Mouse (Mus musculus) forebrain, embryonic 12.5 days (tissue): ENCODE results near the gene Reep6. TPM values are rescaled to one million over a fixed set of nuclear protein-coding genes. Genes with fewer than 3 reads are reported as not detected.

Source experiments
- ATAC-seq: fragments of 200-750 bp; cut with Nextera tagmentation; 2 replicates; pipeline ENCODE4 v1.8.0; 2017; ENCODE audit warnings: moderate TSS enrichment; ENCODE audit not compliant: low FRiP score
- H3K27ac ChIP-seq: fragments of 300-500 bp; sonication (generic); 2 replicates; pipeline ENCODE4 v1.5.1; 2016; ENCODE audit warnings: mild to moderate bottlenecking
- H3K27me3 ChIP-seq: fragments of 300-500 bp; sonication (generic); 2 replicates; pipeline ENCODE4 v1.6.1; 2016; ENCODE audit warnings: mild to moderate bottlenecking
- H3K36me3 ChIP-seq: fragments of 300-500 bp; sonication (generic); replicated peaks from 2 replicates; pipeline ENCODE4 v1.6.1; 2016; ENCODE audit warnings: mild to moderate bottlenecking
- H3K4me1 ChIP-seq: fragments of 300-500 bp; sonication (generic); 2 replicates; pipeline ENCODE4 v1.6.1; 2016
- H3K4me2 ChIP-seq: fragments of 300-500 bp; sonication (generic); 2 replicates; pipeline ENCODE4 v1.6.1; 2016; ENCODE audit warnings: mild to moderate bottlenecking, moderate library complexity
- H3K4me3 ChIP-seq: fragments of 300-500 bp; sonication (generic); replicated peaks from 2 replicates; pipeline ENCODE4 v1.5.1; 2016; ENCODE audit warnings: mild to moderate bottlenecking
- H3K9ac ChIP-seq: fragments of 300-500 bp; sonication (generic); 2 replicates; pipeline ENCODE4 v1.6.1; 2016; ENCODE audit warnings: mild to moderate bottlenecking
- H3K9me3 ChIP-seq: fragments of 300-500 bp; sonication (generic); 2 replicates; pipeline ENCODE4 v1.6.1; 2016
- WGBS: fragments of 180-500 bp; shearing (Covaris S2); methylation state at CpG from one replicate; pipeline ENCODE4 v1.1.7; 2016; 5-methylcytosine and 5-hydroxymethylcytosine counted together
- polyA plus RNA-seq: library from polyadenylated mRNA; unstranded; fragments of >200 nt; fragmentation: Nextera tagmentation; extraction: Ambion mirVana; gene quantifications from 2 replicates; pipeline ENCODE4 v1.2.1, GENCODE M21; 2016

The Reep6 gene
- polyA plus RNA-seq, 1 experiment from 2014 or later = 4.1 TPM

DNA sequence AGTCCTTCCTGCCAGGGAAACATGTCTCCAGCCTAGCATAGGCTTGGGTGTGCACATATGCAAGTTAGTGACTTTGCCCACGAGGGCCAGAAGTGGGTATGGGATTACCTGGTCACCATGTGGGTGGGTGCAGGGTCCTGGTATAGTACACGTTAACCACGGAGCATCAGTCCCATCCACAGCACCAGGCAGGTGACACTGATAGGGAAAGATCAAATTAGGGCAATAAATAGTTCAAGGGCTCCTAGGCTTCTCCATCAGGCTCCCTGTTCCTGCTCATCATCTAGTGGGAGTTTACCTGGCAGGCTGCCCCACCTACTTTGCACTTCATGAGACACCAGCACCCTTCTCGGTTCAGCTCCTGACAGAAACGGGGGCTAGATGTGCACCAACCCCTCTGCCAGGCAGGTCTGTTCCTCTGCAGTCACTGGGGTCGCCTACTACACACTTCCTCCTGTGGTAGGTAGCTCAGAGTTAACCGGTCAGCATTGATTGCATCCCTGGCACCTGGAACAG, 34.9 kb upstream of the Reep6 start:
- H3K9me3 ChIP-seq = no peaks in the 10 kb centered on the region
- H3K4me3 ChIP-seq = no peak overlapping the region; the same call in 1 of the 2 replicates

DNA sequence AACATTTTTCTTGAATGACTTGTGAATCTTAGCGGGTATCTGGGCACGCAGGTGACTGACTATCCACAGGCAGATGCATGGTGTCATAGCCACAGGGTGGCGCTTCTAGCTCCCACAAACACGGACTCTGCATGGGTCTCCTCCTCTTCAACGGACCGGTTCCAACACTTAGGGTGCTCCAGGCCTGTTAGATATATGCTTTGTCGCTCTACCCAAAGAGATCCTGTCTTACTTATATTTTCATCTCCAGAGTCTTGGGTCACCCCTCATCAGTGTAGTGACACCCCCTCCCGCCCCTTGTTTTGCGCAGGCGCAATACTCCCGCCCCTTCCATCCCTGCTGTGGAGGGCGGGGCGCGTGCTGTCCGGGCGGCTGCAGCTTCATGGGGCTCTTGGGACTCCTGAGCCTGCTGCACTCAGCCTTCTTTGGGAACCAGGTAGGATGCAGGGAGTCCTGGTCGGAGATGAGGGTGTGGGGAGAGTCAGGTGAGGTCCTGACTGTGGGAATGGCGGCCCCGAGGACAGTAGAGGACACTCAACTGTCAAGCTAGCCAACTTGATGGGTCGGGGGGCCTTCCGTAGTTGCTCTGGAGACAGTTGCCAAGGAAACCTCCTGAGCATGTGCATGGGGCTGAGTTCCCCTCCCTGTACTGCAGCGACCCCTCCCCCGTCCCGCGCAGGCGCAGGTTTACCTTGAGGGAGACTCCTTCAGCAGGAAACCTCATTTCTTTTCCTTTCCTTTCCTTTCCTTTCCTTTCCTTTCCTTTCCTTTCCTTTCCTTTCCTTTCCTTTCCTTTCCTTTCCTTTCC, 33.9 kb upstream of the Reep6 start, which contains the start of gene Apc2:
Gene Apc2 (plus strand): TSS at position 360 of the 808 bp plus-strand sequence.
- Histone ChIP-seq H3K9ac (peak within 1 kb of the TSS; percentile 69), H3K36me3 (peaks cover 18% of the 10 kb centered on the region), H3K4me1 (peaks cover 77% of the 10 kb centered on the region), H3K27ac (peak within 1 kb of the TSS; percentile 95), H3K27me3 (0 out of 2 replicates have a peak, but pooled peaks cover 4% of the 10 kb centered on the region), H3K4me2 (peak within 1 kb of the TSS; percentile 62), H3K4me3 (peak within 1 kb of the TSS; percentile 46), H3K9me3 (no peaks in the 10 kb centered on the region)
- peak; percentile 54 for ATAC-seq
- under 1% methylated on average over 26 of the region's 26 CpGs for WGBS

More for the DNA sequence above, 34.9 kb upstream of the Reep6 start:
- no peaks in the 10 kb centered on the region for H3K27me3 ChIP-seq
- peak overlapping the region; percentile 62; the same call in 1 of the 2 replicates for H3K4me2 ChIP-seq
- 52% methylated on average over 7 of the region's 7 CpGs for WGBS
- peak overlapping the region; percentile 13; the same call in 1 of the 2 replicates for H3K9ac ChIP-seq
- no peak for ATAC-seq
- peaks cover 18% of the 10 kb centered on the region for H3K36me3 ChIP-seq
- peak overlapping the region; percentile 95 for H3K27ac ChIP-seq
- peaks cover 67% of the 10 kb centered on the region for H3K4me1 ChIP-seq

DNA sequence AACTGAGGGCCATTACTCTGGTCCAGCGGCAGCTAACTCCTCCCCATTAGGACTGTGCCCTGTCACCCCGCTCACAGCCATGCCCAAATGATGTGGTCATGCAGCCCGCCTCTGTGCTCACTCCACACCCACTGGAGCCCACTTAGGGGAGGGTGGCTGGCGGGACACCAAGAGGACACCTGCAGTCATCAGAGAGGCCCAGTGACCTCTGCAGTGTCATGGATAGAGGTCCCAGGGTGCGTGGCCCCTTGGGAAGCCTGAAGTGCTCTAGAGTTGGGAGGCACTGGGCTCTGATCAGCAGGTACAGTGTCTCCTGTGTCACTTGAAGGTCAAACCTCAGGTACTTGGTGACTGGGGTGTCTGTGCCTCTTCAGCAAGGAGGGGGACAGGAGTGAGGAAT, 32.9 kb upstream of the Reep6 start:
- H3K4me1 ChIP-seq = peaks cover 84% of the 10 kb centered on the region
- peak overlapping the region; percentile 62 for H3K4me2 ChIP-seq
- H3K27me3 ChIP-seq = 0 out of 2 replicates have a peak, but pooled peaks cover 9% of the 10 kb centered on the region
- H3K9me3 ChIP-seq = no peaks in the 10 kb centered on the region
- no peak for ATAC-seq
- H3K4me3 ChIP-seq = peak overlapping the region; percentile 46
- WGBS = 80% methylated on average over 5 of the region's 5 CpGs
- H3K9ac ChIP-seq = peak overlapping the region; percentile 69
- H3K36me3 ChIP-seq = peaks cover 20% of the 10 kb centered on the region
- H3K27ac ChIP-seq = peak overlapping the region; percentile 95

DNA sequence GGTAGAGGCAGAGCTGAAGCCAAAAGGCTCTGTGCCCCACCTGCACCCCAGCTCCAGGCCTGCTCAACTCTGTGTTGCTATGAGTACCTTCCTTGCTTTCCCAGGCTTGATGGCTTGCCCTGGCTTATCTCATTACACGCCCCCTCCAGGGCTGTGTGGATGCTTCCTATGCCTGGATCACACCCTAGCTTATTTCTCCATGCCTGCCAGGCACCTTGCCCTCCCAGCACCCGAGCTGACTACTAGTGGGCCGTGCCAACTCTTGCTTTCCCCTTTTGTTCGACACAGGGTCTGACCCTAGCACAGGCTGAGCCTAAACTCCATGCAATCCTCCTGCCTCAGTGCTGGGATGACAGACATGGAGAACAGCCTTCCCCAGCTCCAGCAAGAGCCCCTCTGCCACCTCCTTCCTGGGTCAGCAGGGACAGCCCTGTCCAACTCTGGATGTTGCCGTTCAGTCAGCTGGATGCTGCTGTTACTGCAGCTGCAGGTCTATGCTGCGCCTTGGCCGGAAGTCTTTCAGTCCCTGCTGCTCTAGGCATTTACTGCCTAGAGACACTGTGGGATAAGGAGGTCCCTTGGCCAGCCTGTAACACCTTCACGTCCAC, 32.1 kb upstream of the Reep6 start:
- 0 out of 2 replicates have a peak overlapping the region, but pooled peaks have one; percentile 60 for H3K4me3 ChIP-seq
- H3K27me3 ChIP-seq = peaks cover 14% of the 10 kb centered on the region; the same call in 1 of the 2 replicates
- no peak for ATAC-seq
- peak overlapping the region; percentile 12; the same call in 1 of the 2 replicates for H3K9ac ChIP-seq
- WGBS = 77% methylated on average over 8 of the region's 8 CpGs
- H3K4me1 ChIP-seq = peaks cover 88% of the 10 kb centered on the region
- H3K36me3 ChIP-seq = peaks cover 28% of the 10 kb centered on the region
- peak overlapping the region; percentile 95; the same call in 1 of the 2 replicates for H3K27ac ChIP-seq
- peak overlapping the region; percentile 82 for H3K4me2 ChIP-seq
- no peaks in the 10 kb centered on the region for H3K9me3 ChIP-seq

DNA sequence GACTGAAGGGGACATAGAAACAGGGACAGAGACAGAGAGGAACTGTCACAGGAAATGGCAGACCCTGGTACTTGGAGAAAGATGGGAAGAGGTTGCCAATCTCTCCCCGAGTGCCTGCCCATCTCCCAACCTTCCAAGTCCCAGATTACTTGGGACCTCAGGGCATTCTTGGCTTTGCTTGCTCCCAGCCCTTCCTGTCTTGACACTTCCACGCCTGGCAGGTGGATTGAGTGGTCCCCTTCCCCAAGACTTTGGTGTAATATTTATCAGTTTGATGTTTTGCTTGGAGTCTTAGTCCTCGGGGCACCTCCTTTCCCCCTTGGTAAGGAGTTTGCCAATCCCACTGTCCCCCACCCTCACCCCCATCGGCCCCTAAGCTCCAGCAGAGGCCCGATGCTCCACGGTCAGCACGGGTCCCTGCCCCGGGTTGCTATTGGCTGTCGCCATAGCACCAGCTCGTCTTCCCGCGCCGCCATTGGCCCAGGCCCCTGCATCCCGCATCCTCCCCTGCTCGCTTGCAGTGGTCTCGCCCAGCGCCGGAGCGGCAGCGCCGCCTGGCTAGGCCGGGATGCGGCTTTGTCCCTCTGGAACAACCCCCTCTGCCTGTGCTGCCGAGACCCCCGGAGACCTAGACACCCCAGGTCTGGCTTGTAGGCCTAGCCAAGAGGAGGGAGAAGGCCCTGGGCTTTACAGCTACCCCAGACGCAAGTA, 31.0 kb upstream of the Reep6 start:
- peak; percentile 84 for ATAC-seq

DNA sequence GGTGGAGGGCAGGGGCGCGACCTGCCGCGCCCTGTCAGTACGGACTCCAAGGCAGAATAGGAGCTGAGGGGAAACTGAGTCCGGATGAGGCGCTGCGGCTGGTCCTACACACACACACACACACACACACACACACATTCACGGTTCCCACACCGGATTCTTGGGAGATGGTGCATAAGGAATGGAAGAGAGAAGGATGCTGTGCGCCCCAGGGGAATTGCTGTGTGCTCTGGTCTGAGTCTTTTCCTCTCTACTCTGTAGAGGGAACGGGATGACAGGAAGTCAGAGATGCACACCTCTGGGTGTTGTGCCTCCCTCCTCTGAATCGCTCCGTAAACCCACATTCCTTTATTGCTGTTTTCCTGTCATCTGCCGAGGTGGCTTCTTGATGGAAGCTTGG, 30.5 kb upstream of the Reep6 start:
- peak overlapping the region; percentile 82 for H3K4me2 ChIP-seq
- peaks cover 14% of the 10 kb centered on the region; the same call in 1 of the 2 replicates for H3K27me3 ChIP-seq
- WGBS = 3% methylated on average over 15 of the region's 15 CpGs
- no peaks in the 10 kb centered on the region for H3K9me3 ChIP-seq
- no peak for ATAC-seq
- peak overlapping the region; percentile 60 for H3K4me3 ChIP-seq
- peak overlapping the region; percentile 95 for H3K27ac ChIP-seq
- peaks cover 85% of the 10 kb centered on the region for H3K4me1 ChIP-seq
- H3K36me3 ChIP-seq = peaks cover 28% of the 10 kb centered on the region
- H3K9ac ChIP-seq = peak overlapping the region; percentile 94

More for the DNA sequence above, 31.0 kb upstream of the Reep6 start:
- peak overlapping the region; percentile 82 for H3K4me2 ChIP-seq
- WGBS = 3% methylated on average over 26 of the region's 26 CpGs
- H3K9me3 ChIP-seq = no peaks in the 10 kb centered on the region
- H3K4me1 ChIP-seq = peaks cover 90% of the 10 kb centered on the region
- peaks cover 33% of the 10 kb centered on the region for H3K36me3 ChIP-seq
- H3K27me3 ChIP-seq = peaks cover 14% of the 10 kb centered on the region; the same call in 1 of the 2 replicates
- peak overlapping the region; percentile 95 for H3K27ac ChIP-seq
- H3K4me3 ChIP-seq = peak overlapping the region; percentile 60
- peak overlapping the region; percentile 94 for H3K9ac ChIP-seq

DNA sequence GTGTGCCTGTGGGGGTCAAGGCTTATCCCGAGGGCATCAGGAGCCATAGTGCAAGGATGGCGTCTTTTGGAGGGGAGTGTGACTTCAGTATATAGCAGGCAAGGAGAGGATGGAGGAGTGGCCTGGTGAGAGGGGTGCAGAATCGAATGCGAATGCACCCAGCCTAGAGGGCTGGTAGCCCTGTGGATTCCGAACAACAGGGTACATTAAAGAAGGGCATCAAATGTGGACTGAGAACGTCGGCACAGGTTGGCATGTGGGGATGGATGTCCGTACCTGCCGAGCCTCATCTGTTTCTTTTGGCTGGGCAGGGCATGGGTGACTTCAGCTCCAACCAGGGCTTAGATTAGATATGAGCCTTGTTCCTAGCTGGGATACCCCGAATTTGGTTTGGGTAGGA, 29.9 kb upstream of the Reep6 start:
- H3K4me3 ChIP-seq = peak overlapping the region; percentile 60
- peak overlapping the region; percentile 82 for H3K4me2 ChIP-seq
- peak overlapping the region; percentile 95 for H3K27ac ChIP-seq
- no peaks in the 10 kb centered on the region for H3K9me3 ChIP-seq
- H3K4me1 ChIP-seq = peaks cover 89% of the 10 kb centered on the region
- H3K9ac ChIP-seq = peak overlapping the region; percentile 94
- peaks cover 28% of the 10 kb centered on the region for H3K36me3 ChIP-seq
- H3K27me3 ChIP-seq = peaks cover 15% of the 10 kb centered on the region; the same call in 1 of the 2 replicates
- ATAC-seq = no peak
- WGBS = 45% methylated on average over 10 of the region's 10 CpGs

DNA sequence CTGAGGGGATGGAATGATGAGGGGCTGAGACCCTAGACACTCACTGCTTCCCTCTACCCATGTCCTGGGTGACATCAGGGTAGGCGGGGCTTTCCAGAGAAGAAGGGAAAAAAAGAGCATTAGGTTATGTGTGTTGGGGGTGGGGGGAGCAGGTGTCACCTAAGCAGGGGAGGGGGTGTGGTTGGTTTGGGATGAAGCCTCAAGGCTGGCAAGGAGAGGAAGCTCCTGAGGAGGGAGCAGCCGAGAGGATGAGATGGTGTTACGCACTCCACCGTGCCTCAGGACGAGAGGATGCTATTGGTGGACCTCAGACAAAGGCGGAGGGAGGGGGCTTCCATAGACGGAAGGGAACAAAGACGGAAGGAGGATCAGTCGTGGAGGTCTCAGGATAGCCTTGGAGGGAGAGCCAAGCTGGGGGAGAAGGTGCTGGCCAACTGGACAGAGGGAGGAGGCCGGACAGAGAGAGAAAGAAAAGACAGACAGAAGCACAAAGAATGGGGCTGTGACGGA, 29.0 kb upstream of the Reep6 start:
- Histone ChIP-seq H3K4me2 (peak overlapping the region; percentile 82), H3K27me3 (peaks cover 18% of the 10 kb centered on the region; the same call in 1 of the 2 replicates), H3K4me3 (peak overlapping the region; percentile 60), H3K4me1 (peaks cover 85% of the 10 kb centered on the region), H3K27ac (peak overlapping the region; percentile 95), H3K36me3 (peaks cover 35% of the 10 kb centered on the region), H3K9ac (peak overlapping the region; percentile 94), H3K9me3 (no peaks in the 10 kb centered on the region)
- peak; percentile 81 for ATAC-seq
- 8% methylated on average over 11 of the region's 11 CpGs for WGBS

DNA sequence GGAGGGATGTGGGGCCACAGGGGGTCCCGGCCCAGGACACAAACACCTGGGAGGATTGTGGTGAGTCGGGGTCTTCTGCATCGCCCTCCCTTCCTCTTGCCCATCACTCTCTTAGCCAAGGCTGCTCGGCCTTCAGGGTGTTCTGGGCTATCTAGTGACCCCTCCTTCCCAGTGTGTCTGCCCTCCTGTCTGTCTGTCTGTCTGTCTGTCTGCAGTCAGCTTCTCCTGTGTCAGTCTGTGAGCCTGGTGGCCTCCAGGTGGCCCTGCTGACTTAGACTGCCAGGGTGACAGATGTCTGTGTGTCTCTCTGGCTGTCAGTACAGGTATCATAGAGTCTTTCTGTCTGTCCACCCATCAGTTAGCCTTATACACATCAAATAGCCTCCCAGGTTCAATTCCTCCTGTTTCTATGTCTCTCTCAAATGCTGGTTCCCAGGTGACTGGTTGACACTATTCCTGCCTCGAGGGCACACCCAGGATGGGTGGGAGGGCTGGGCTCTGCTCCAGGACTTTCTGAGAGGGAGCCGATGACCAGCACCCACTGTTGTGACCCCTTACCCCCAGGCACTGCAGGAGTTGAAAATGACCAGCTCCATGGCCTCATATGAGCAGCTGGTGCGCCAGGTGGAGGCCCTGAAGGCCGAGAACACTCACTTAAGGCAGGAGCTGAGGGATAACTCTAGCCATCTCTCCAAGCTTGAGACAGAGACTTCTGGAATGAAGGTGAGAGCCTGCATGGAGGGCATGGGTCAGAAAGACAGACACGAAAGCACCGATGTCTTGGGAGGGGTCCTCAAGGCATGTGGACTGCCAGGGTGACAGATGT, 28.3 kb upstream of the Reep6 start:
- Histone ChIP-seq H3K9me3 (no peaks in the 10 kb centered on the region), H3K4me1 (peaks cover 81% of the 10 kb centered on the region), H3K4me3 (peak overlapping the region; percentile 60), H3K27me3 (peaks cover 18% of the 10 kb centered on the region; the same call in 1 of the 2 replicates), H3K27ac (peak overlapping the region; percentile 95), H3K9ac (peak overlapping the region; percentile 94), H3K4me2 (peak overlapping the region; percentile 82), H3K36me3 (peaks cover 42% of the 10 kb centered on the region)
- no peak for ATAC-seq
- 78% methylated on average over 10 of the region's 10 CpGs for WGBS

DNA sequence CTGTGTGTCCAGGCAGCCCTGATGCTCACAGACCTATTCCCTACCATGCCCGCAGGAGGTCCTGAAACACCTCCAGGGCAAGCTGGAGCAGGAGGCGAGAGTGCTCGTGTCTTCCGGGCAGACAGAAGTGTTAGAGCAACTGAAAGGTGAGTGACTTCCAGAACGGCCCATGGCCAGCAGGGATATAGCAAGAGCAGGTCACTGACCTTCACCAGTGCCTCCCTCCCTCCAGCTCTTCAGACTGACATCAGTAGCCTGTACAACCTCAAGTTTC, 27.7 kb upstream of the Reep6 start:
- WGBS = 69% methylated on average over 5 of the region's 5 CpGs
- Histone ChIP-seq H3K27me3 (peaks cover 18% of the 10 kb centered on the region; the same call in 1 of the 2 replicates), H3K9me3 (no peaks in the 10 kb centered on the region), H3K4me1 (peaks cover 75% of the 10 kb centered on the region), H3K4me3 (peak overlapping the region; percentile 60), H3K9ac (peak overlapping the region; percentile 94), H3K27ac (peak overlapping the region; percentile 50; the same call in 1 of the 2 replicates), H3K36me3 (peaks cover 47% of the 10 kb centered on the region), H3K4me2 (peak overlapping the region; percentile 82)
- no peak for ATAC-seq

DNA sequence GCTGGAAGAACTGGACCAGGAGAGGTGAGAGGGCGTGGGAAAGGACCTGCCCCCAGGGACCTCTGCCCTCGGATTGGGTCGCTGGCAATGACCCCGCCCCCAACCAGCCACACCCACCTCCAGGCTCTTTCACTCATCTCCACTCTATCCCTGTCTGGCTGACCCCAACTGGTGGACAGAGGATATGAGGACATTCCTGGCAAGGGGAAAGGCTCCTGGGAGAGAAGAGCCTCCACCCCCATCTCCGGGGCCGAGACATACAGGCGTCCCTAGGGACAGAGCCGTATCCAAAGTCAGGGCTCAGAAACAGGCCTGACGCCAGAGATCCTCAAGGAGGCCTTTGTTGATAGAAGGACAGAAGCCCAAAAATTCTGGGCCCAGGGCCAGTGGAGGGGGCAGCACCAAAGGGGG, 27.3 kb upstream of the Reep6 start:
- H3K9ac ChIP-seq = peak overlapping the region; percentile 94
- ATAC-seq = no peak
- H3K4me2 ChIP-seq = peak overlapping the region; percentile 82
- H3K4me1 ChIP-seq = peaks cover 70% of the 10 kb centered on the region
- H3K4me3 ChIP-seq = peak overlapping the region; percentile 60
- no peaks in the 10 kb centered on the region for H3K9me3 ChIP-seq
- H3K36me3 ChIP-seq = peaks cover 52% of the 10 kb centered on the region
- WGBS = 19% methylated on average over 9 of the region's 9 CpGs
- H3K27ac ChIP-seq = peak overlapping the region; percentile 50; the same call in 1 of the 2 replicates
- H3K27me3 ChIP-seq = peaks cover 18% of the 10 kb centered on the region; the same call in 1 of the 2 replicates
